Mouse (Mus musculus) limb, embryonic 11.5 days (tissue): ENCODE measurements around the gene Pan2. TPM values are rescaled to one million over a fixed set of nuclear protein-coding genes. Genes with fewer than 3 reads are reported as not detected.
A peak's percentile ranks its signal among the peaks of the same experiment; 100 is the strongest.

Source experiments
- ATAC-seq: fragments of 200-750 bp; cut with Nextera tagmentation; 2 replicates; pipeline ENCODE4 v1.8.0; 2017; ENCODE audit warnings: low read depth; ENCODE audit not compliant: insufficient number of reproducible peaks, low FRiP score, low TSS enrichment
- DNase-seq: peaks from one replicate; pipeline ENCODE4 v3.0.0-alpha.2; 2015; ENCODE audit warnings: low spot score
- H3K27ac ChIP-seq: fragments of 300-500 bp; sonication (generic); replicated peaks from 2 replicates; pipeline ENCODE4 v1.5.1; 2014; ENCODE audit warnings: low read depth, mild to moderate bottlenecking, low read length
- H3K27me3 ChIP-seq: fragments of 300-500 bp; sonication (generic); 2 replicates; pipeline ENCODE4 v1.6.1; 2014; ENCODE audit warnings: mild to moderate bottlenecking, low read length, mixed read lengths; ENCODE audit not compliant: control insufficient read depth, insufficient read depth
- H3K36me3 ChIP-seq: fragments of 300-500 bp; sonication (generic); 2 replicates; pipeline ENCODE4 v1.6.1; 2014; ENCODE audit warnings: mild to moderate bottlenecking, low read length, moderate library complexity, mixed read lengths; ENCODE audit not compliant: control insufficient read depth, insufficient read depth
- H3K4me1 ChIP-seq: fragments of 300-500 bp; sonication (generic); 2 replicates; pipeline ENCODE4 v1.6.1; 2014; ENCODE audit warnings: low read length, mixed read lengths; ENCODE audit not compliant: control insufficient read depth, insufficient read depth
- H3K4me2 ChIP-seq: fragments of 300-500 bp; sonication (generic); 2 replicates; pipeline ENCODE4 v1.6.1; 2014; ENCODE audit warnings: low read depth, mild to moderate bottlenecking, moderate library complexity; ENCODE audit not compliant: severe bottlenecking
- H3K4me3 ChIP-seq: fragments of 300-500 bp; sonication (generic); 2 replicates; pipeline ENCODE4 v1.5.1; 2014; ENCODE audit warnings: low read depth, low read length
- H3K9ac ChIP-seq: fragments of 300-500 bp; sonication (generic); 2 replicates; pipeline ENCODE4 v1.6.1; 2014; ENCODE audit warnings: mild to moderate bottlenecking, low read length
- H3K9me3 ChIP-seq: fragments of 300-500 bp; sonication (generic); 2 replicates; pipeline ENCODE4 v1.6.1; 2016; ENCODE audit warnings: low read length; ENCODE audit not compliant: control insufficient read depth
- WGBS: fragments of 180-500 bp; shearing (Covaris S2); extraction: QIAGEN DNeasy Blood & Tissue Kit; methylation state at CpG from one replicate; pipeline ENCODE4 v1.1.7; 2014; 5-methylcytosine and 5-hydroxymethylcytosine counted together
- polyA plus RNA-seq: library from polyadenylated mRNA; unstranded; fragments of >200 nt; fragmentation: Nextera tagmentation; extraction: Ambion mirVana; gene quantifications from 2 replicates; pipeline ENCODE4 v1.2.1, GENCODE M21; 2014

Gene Pan2
- polyA plus RNA-seq, 1 experiment from 2014 or later: 38.7 TPM

DNA sequence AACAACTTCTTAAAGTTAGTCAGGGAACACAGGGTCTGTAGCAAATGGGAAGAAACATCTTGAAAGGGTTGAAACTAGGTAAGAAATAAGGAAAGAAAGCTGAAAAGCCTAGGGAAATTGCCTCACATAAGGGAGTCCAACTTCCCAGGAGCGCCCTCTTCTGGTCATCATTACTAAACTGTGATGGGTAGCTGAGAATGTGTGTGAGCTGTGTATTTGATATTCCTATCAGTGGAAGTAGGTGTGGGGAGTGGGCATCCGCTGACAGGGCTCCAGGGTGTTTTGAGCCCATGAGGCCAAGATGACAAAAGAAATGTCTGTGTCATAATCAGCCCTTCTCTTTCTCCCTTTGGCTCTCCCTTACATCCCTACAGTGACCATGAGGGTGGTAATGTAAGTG is 55.7 kb downstream of the Pan2 start:
- H3K27ac ChIP-seq: no peak overlapping the region
- no peaks in the 10 kb centered on the region for H3K9me3 ChIP-seq
- no peak overlapping the region for H3K9ac ChIP-seq
- no peaks in the 10 kb centered on the region for H3K4me1 ChIP-seq
- H3K36me3 ChIP-seq: peaks cover 33% of the 10 kb centered on the region
- no peaks in the 10 kb centered on the region for H3K27me3 ChIP-seq
- peak; percentile 52 for DNase-seq
- WGBS: 61% methylated on average over 2 of the region's 2 CpGs
- no peak overlapping the region for H3K4me2 ChIP-seq
- H3K4me3 ChIP-seq: no peak overlapping the region
- ATAC-seq: no peak

DNA sequence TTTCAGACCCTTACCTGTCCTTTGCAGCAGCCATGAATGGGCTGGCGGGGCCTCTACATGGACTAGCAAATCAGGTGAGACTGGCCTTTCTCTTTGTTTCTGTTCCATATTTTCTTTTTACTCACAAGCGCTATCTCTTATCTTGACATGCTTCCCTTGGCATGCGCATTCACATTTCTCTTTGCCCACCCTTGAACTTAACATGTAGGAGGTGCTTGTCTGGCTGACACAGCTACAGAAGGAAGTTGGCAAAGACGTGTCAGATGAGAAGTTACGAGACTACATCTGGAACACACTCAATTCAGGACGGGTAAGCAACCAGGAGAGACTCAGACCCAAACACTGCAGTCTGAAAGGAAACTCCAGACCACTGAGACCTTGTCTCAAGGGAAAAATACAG is 56.1 kb downstream of the Pan2 start:
- no peak overlapping the region for H3K4me3 ChIP-seq
- H3K4me2 ChIP-seq: no peak overlapping the region
- no peak overlapping the region for H3K27ac ChIP-seq
- H3K36me3 ChIP-seq: peaks cover 32% of the 10 kb centered on the region
- H3K9me3 ChIP-seq: no peaks in the 10 kb centered on the region
- H3K4me1 ChIP-seq: no peaks in the 10 kb centered on the region
- no peaks in the 10 kb centered on the region for H3K27me3 ChIP-seq
- no peak overlapping the region for H3K9ac ChIP-seq
- DNase-seq (no peak), ATAC-seq (no peak)
- WGBS: 92% methylated on average over 6 of the region's 6 CpGs

DNA sequence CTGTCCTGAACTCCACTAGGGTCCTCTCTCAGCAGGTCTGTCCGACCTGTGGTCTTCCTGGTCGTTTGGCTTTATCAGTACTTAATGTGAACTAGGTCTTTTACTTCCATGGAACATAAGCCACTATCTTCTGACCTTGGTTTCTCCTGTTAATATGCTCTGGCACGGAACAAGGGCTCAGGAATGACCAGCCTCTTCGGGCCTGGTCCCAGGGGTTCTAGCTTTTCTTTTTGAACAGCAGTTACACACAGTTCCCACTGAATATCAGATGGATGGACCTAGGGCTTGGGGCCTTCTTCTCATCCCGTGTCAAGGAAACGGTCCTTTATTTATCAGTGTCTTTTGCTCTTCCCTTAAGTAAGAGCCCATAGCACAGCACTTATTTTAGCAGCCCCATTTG is 58.7 kb downstream of the Pan2 start:
- ATAC-seq (no peak), DNase-seq (no peak)
- no peaks in the 10 kb centered on the region for H3K27me3 ChIP-seq
- H3K4me3 ChIP-seq: no peak overlapping the region
- H3K36me3 ChIP-seq: peaks cover 28% of the 10 kb centered on the region
- no peaks in the 10 kb centered on the region for H3K9me3 ChIP-seq
- no peak overlapping the region for H3K4me2 ChIP-seq
- no peak overlapping the region for H3K27ac ChIP-seq
- no peak overlapping the region for H3K9ac ChIP-seq
- H3K4me1 ChIP-seq: no peaks in the 10 kb centered on the region
- WGBS: 92% methylated on average over 6 of the region's 6 CpGs

DNA sequence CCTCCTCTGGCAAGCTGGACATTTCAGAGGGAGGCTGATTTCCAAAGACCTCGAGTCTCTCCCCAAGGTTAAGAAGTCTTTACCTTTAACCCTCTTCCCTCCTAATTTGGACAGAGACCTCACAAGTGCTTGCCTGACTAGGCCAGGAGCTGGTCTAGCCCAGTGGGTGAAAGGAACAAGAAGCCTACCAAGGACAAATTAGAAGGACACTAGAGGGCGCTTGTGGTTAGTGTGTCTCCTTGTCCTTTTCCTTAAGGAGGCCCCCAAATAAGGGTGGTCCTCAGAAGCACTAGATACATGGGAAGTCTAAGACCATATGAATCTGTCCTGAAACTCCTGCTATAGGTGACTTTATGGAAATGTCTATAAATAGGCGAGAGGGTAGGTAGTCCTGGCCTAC is 59.4 kb downstream of the Pan2 start:
- Histone ChIP-seq H3K27ac (no peak overlapping the region), H3K4me3 (no peak overlapping the region), H3K4me1 (no peaks in the 10 kb centered on the region), H3K9me3 (no peaks in the 10 kb centered on the region), H3K27me3 (no peaks in the 10 kb centered on the region), H3K36me3 (peaks cover 28% of the 10 kb centered on the region), H3K9ac (no peak overlapping the region), H3K4me2 (no peak overlapping the region)
- ATAC-seq (no peak), DNase-seq (peak; percentile 38)
- WGBS: 55% methylated on average over 3 of the region's 3 CpGs

DNA sequence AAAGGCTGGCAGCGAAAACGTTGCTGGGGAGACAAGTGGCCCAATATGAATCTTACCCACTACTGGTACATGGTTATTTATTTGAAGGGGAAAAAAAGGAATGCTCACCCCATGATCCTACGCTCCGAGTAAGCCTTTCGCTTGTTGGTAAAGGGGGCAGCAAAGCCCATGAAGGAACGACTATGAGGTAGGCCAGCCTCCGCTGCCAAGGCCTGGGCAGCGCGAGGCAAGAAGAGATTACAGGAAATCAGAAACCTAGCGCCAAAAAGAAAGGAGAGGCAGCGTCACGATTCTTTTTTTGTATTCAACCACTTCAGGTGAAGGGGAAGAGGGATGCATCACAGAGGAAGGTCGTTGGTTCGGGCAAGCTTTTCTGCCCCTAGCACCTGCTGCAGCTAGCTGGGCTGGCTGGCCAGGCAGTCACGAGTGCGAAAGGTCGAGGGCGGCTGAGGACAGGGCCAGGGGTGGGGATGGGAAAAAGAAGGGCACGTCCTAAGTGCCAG is 64.8 kb downstream of the Pan2 start:
- Histone ChIP-seq H3K4me3 (peak overlapping the region; percentile 66), H3K4me2 (peak overlapping the region; percentile 84), H3K4me1 (no peaks in the 10 kb centered on the region; the same call in 1 of the 2 replicates), H3K9ac (peak overlapping the region; percentile 65), H3K36me3 (peaks cover 7% of the 10 kb centered on the region; the same call in 1 of the 2 replicates), H3K9me3 (no peaks in the 10 kb centered on the region), H3K27me3 (no peaks in the 10 kb centered on the region), H3K27ac (no peak overlapping the region)
- 20% methylated on average over 19 of the region's 19 CpGs for WGBS
- DNase-seq (no peak), ATAC-seq (no peak)

DNA sequence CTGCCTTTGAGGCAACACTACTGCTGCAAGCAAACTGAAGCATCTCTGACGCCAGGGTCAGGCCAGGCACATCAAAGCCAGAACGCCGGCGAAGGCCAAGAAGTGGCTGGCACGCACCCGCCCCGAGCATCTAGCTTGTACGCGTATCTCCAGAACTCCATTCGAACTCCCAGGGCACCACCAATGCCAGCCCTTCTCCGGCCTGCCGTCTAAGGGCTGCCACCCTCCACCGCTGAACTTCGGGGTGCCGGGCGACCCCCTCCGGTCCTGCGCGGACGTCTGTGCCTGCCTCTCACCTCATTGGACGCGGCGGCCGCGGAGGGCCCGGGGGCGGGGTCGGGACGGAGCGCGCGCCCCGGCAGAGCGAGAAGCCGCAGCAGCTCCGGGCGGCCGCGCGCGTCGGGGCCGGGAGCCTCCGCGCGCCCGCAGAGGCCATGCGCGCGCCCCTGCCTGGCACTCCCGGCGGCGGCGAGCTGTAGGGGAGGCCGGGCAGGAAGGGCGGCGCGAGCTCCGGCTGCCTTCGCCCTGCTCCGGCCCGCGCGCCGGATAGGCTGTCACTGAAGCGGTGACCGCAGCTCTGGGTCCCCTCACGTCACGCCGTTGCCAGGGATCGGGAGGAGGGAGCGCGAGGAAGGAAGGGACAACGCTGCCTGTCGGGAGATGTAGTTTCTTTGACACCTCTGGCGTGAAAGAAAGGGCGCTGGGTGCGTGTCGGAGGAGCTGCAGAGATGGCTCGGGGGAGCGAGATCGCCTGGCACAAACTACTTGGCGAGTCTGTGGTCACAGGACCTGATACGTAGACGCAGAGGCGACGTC is 65.5 kb downstream of the Pan2 start, which contains the start of gene Coq10a:
Coq10a (minus strand) TSS at position 596 of the 816 bp plus-strand sequence.
- Histone ChIP-seq H3K27me3 (no peaks in the 10 kb centered on the region), H3K36me3 (peaks cover 1% of the 10 kb centered on the region; the same call in 1 of the 2 replicates), H3K4me1 (no peaks in the 10 kb centered on the region; the same call in 1 of the 2 replicates), H3K9ac (peak within 1 kb of the TSS; percentile 65), H3K4me3 (peak within 1 kb of the TSS; percentile 66), H3K27ac (peak within 1 kb of the TSS; percentile 79), H3K4me2 (peak within 1 kb of the TSS; percentile 84), H3K9me3 (no peaks in the 10 kb centered on the region)
- WGBS: under 1% methylated on average over 87 of the region's 87 CpGs
- DNase-seq: peak; percentile 88
- ATAC-seq: peak; percentile 93

DNA sequence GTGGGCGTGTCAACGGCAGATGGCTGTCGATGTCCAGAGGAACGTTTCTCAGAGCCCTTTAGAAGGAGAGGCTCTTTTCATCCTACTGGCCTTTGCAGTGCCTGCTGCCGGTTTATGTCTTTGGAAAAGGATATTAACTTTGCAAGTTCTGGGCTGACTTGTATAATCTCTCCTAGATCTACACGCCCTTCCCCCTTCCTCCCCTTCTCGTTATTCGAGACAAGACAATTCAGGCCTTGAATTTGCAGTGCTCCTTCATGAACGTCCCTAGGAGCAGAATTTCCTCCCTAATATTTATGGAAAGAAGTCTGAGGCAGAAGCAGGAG is 66.0 kb downstream of the Pan2 start:
- peak overlapping the region; percentile 84 for H3K4me2 ChIP-seq
- ATAC-seq: no peak
- DNase-seq: no peak
- 9% methylated on average over 9 of the region's 9 CpGs for WGBS
- peak overlapping the region; percentile 65 for H3K9ac ChIP-seq
- H3K27me3 ChIP-seq: no peaks in the 10 kb centered on the region
- H3K36me3 ChIP-seq: no peaks in the 10 kb centered on the region; the same call in 1 of the 2 replicates
- H3K27ac ChIP-seq: peak overlapping the region; percentile 79
- no peaks in the 10 kb centered on the region; the same call in 1 of the 2 replicates for H3K4me1 ChIP-seq
- no peaks in the 10 kb centered on the region for H3K9me3 ChIP-seq
- H3K4me3 ChIP-seq: peak overlapping the region; percentile 66

DNA sequence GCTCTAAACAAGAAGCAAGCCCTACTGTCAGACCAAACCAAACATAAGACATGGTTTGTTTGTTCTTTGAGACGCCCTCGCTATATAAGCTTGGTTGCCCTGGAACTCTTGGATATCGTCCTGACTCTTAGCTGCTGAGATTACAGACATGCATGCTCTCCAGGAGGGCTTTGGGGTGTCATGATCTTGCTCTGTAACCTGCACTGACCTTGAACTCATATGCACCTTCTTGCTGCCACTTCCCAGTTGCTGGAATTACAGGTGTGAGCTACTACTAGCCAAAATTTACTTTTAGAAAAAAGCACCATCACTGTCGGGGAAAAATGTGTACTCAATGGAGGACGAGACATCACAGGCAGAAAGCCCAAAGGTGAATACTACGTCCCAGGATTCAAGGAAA is 66.5 kb downstream of the Pan2 start:
- no peak overlapping the region for H3K27ac ChIP-seq
- WGBS: 83% methylated on average over 6 of the region's 6 CpGs
- DNase-seq (no peak), ATAC-seq (no peak)
- peak overlapping the region; percentile 84 for H3K4me2 ChIP-seq
- peak overlapping the region; percentile 66; the same call in 1 of the 2 replicates for H3K4me3 ChIP-seq
- no peaks in the 10 kb centered on the region for H3K27me3 ChIP-seq
- no peaks in the 10 kb centered on the region for H3K9me3 ChIP-seq
- H3K4me1 ChIP-seq: no peaks in the 10 kb centered on the region; the same call in 1 of the 2 replicates
- peak overlapping the region; percentile 65; the same call in 1 of the 2 replicates for H3K9ac ChIP-seq
- H3K36me3 ChIP-seq: no peaks in the 10 kb centered on the region; the same call in 1 of the 2 replicates
